Mouse (Mus musculus): ENCODE data around the gene Sipa1l3. TPM values are rescaled to one million over a fixed set of nuclear protein-coding genes. Genes with fewer than 3 reads are reported as not detected.

Gene Sipa1l3
- total RNA-seq, 2 experiments from 2014 or later = 166 to 185 TPM

- no peak for DNase-seq (ENCODE audit: low spot score in 2 of 2)
These were observed 37.7 kb downstream of the Sipa1l3 start for GRCm38 (mm10) chr7:29480590-29481344.

DNA sequence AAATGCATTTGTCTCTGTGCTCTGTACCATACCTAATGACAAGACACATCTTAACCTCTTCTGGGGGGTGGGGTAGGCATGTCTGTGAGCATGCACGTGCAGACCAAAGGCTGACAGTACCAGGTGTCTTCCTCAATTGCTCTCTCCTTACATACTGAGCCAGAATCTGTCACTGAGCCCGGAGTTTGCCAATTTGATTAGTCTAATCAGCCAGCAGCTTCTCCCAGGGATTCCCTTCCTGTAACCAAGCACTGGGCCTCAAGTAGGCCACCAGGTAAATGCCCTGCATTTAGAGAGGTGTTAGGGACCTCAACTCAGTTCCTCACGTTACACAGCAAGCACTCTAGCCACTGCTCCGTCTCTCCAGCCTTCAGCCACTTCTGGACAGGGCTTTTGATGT is 38.3 kb downstream of the Sipa1l3 start:
- no peak for DNase-seq (ENCODE audit: low spot score in 2 of 2)

- DNase-seq (ENCODE audit: low spot score in 2 of 2) = no peak
These were observed 43.4 kb downstream of the Sipa1l3 start for GRCm38 (mm10) chr7:29475005-29475404.

DNA sequence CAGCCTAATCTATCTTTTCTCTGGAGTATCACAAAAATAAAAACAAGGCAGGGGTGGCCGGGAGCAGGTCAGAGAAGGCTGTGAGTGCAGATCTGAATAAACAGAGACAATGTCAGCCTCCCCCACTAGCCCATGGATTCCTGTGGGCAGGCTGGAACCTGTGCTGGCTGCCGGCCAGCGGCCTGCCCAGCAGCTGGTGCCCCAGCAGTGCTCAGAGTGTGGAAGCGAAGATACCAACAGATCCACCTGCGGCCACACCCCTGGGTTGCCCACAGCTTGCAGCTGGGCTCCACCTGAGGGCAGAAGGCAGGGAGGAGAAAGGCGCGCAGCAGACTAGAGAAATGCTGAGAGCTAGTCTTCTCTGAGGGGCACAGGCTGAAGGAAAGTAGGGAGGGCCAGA is 47.1 kb downstream of the Sipa1l3 start:
- DNase-seq (ENCODE audit: low spot score in 2 of 2) = no peak

DNA sequence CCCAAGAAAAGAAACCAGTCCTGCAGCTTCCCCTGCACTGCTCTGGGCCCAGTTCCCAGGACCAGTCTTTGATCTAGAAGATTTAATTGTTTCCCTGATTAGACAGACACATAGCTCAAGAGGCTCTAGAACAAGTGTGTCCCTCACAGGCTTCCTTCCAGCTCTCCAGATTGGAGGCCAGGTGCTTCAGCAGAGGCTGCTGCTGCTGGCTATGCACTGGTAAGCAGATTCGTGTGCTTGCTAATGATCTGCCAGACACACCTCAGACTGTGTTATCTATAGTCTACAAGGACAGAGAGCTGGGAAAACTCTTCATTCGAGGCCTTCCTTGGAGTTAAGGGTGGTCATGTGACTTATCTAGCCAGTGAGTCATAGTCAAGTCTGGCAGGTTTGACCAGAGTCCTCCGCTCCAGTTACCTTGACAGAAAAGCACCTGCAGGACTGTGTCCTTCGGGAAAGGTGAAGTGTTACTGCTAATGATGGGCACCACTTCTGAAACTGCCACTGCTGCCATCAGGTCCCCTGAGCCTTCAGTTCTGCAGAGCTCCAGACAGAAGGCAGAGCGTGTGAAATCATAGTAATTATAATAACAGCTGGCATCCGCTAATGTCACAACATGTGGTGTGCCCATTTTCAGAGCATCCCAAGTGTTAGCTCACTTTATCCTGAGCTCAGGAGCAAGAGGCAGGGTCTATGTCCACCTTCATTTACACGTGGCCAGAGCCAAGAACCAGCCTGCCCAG is 48.7 kb downstream of the Sipa1l3 start:
- DNase-seq (ENCODE audit: low spot score in 2 of 2) = no peak

DNA sequence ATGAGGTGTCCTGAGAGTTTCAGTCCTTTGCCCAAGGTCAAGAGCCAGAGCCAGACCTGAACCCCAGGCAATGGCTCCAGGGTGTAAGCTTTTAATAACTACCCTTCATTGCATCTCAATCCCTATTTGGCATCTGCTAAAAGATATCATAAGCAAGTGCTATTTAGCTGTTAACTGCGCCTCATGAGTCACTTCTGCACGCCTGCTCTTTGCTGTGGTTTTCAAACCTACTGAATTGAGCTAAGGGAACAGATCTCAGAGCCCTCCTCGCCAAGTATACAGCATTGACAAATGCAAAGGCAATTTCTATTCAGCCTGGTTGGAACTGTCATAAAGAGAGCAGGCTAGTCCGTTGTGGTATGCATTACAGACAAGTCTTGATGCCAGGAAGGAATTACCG is 49.8 kb downstream of the Sipa1l3 start:
- no peak for DNase-seq (ENCODE audit: low spot score in 2 of 2)

DNA sequence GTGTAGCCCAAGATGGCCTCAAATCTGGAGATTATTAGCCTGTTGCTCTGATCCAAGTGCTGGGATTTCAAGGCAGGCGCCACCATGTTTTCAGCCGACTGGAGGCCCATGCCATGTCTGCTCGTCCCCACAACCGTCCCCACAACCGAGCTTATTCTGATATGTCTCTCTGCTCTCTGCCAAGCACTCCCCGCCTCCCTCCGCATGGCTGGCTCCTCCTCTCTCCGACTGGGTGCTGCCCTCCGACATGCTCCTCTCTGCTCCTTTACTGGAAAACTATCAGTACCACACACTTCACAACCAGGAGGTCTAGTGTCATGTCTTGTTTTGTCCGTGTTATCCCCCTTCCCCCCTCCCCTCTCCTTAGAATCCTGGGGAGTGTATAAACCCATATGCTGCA is 51.9 kb downstream of the Sipa1l3 start:
- DNase-seq (ENCODE audit: low spot score in 2 of 2) = no peak

GRCm38 (mm10) chr7:29465736-29466135 is 52.7 kb downstream of the Sipa1l3 start:
- DNase-seq (ENCODE audit: low spot score in 2 of 2) = peak in 1 of 2 experiments; percentile 49

DNA sequence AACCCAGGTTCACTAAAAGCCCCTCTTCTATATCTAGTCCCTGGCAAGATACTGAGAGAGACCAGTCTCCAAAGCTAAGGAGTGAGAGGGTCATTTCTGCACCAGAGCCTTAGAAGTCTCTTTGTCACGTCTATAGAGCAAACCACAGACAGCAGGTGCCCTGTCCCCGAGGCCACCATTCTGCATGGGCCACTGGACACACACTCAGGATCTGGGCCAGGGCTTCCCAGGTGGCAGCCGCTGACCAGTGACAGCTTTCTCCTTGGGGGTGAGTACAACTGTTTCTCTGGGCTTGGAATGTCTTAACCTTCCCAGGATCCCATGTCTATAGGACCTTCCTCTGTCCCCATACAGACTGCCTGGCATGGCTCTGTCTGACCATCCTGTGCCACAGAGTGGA is 55.6 kb downstream of the Sipa1l3 start:
- no peak for DNase-seq (ENCODE audit: low spot score in 2 of 2)

DNA sequence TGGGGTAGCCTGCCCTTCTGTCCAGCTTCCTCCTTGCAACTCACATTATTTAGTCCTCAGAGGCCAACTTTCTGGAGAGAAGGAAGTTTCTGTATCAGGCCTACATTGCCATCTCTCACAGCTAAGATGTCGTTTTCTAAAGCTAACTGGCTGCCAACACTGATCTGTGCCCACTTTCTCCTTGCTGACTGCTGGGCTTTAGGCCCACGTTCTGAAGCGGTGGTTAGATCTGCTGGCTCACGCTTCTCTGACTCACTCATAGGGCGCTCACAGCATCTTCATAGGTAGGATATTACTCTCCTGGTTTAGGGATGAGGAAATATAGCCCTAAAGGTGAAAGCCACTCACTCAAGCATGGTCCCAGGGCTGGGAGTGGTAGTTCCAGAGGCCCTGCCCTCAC is 56.3 kb downstream of the Sipa1l3 start:
- no peak for DNase-seq (ENCODE audit: low spot score in 2 of 2)

DNA sequence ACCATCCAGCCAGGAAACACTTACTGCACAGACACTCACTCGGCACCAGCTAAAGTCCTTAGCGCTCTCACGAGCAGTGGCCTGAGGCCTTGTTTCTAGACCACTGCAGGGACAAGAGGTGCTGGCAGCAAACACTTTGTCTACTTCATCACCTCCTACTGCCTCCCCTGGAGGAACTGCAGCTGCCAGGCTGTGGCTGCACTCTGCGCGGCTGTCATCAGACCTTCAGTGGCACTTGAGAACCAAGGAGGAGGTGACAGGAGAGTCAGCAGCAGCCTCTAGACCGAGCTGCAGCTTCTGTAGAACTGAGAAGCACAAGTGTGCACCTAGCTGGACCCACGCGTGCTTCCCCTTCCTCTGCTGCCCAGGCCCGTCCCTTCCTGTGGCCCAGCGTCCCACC is 56.9 kb downstream of the Sipa1l3 start:
- no peak for DNase-seq (ENCODE audit: low spot score in 2 of 2)

DNA sequence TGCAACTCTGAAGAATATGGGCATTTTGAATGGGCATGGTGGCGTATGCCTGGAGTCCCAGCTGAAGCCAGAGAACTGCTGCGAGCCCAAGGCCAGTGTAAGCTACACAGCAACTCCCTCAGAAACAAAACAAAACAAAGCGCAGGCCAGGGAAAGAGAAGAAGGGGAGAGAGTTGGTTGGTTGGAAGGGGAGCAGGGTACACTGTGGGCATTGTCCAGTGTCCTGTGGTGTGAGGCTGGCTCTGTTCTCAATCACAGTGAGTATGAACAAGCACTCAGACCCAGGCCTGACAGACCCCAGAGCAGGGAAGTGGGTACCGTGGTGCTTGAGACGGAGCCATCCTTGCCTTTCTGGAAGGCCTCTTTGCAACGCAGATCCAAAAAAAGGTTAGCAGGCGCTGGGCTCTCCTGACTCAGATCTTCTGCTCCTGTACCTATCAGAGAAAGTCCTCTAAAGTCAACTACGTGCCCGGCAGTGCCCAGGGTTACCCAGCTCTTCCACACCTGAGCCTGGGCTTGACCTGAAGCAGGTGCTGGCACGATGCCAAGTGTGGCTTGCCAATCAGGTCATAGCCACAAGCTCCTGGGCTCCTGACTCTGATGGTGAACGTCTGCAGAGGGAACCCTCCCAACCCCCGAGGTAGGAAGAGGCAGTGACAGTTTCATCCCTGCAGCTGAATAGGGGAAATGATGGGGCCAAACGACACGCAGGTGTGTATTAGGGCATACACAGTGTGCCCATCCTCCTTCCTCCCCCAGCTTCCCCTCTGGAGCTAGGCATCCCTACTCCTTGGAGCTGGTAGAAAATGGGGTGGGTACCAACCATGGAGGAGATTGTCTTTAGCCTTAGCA is 59.3 kb downstream of the Sipa1l3 start:
- no peak for DNase-seq (ENCODE audit: low spot score in 2 of 2)

DNA sequence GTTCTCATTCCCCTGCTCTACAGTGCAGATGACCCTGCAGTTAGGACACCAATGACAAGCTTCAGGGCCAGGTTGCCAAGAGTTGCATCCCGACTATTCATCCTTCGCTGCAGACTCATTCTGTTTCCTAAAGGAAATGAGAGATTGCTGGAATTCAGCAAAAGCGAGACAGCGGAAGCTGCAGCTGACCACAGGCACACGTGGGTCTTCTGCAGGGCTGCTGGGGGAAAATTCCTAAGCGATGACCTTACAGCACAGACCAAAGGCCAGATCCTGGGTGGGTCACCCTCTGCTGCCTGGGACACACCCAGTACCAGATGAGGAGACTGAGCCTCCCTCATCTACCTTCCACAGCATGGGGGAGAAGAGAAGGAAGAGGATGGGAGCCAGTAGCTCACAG is 60.7 kb downstream of the Sipa1l3 start:
- no peak for DNase-seq (ENCODE audit: low spot score in 2 of 2)

GRCm38 (mm10) chr7:29456716-29457115 is 61.7 kb downstream of the Sipa1l3 start:
- DNase-seq (ENCODE audit: low spot score in 2 of 2) = no peak

GRCm38 (mm10) chr7:29455591-29455990 is 62.9 kb downstream of the Sipa1l3 start:
- no peak for DNase-seq (ENCODE audit: low spot score in 2 of 2)

GRCm38 (mm10) chr7:29454965-29455364 is 63.5 kb downstream of the Sipa1l3 start:
- DNase-seq (ENCODE audit: low spot score in 2 of 2) = no peak

GRCm38 (mm10) chr7:29452991-29453741 is 65.3 kb downstream of the Sipa1l3 start:
- DNase-seq (ENCODE audit: low spot score in 2 of 2) = peak in 1 of 2 experiments; percentile 46

GRCm38 (mm10) chr7:29452381-29452780 is 66.1 kb downstream of the Sipa1l3 start:
- DNase-seq (ENCODE audit: low spot score in 2 of 2) = no peak

- DNase-seq (ENCODE audit: low spot score in 2 of 2) = no peak
These were observed 68.3 kb downstream of the Sipa1l3 start for GRCm38 (mm10) chr7:29450175-29450574.

DNA sequence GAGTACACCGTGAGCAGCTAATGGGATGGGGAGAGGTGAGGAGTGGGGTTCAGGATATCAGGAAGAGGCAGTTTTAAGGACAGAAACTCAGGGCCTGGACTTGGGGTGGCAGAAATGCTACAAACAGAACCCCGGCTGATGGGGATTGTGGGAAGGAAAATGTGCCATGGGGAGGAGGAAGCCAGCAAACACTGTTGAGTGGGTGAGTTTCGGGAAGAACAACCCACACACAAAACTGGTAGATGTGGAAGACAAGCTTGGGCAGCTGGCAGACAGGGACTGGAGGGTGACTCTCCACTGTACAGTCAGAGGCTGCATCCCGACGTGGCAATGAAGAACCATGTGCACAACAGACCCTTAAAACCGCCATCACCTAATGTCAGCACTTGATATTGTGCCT is 69.6 kb downstream of the Sipa1l3 start:
- no peak for DNase-seq (ENCODE audit: low spot score in 2 of 2)

Data from layer of hippocampus, postnatal 14 days (tissue).